Mouse (Mus musculus) heart, postnatal 0 days (tissue): ENCODE measurements around the gene Yap1.

Experiments
- CTCF ChIP-seq: IDR thresholded peaks from 2 replicates; pipeline ENCODE4 v1.5.1; 2016; ENCODE audit warnings: antibody characterized with exemption, control low read depth, low read depth
- EP300 ChIP-seq: IDR thresholded peaks from 2 replicates; pipeline ENCODE4 v1.6.1; 2016; ENCODE audit warnings: antibody characterized with exemption, low read depth

GRCm38 (mm10) chr9:7959301-7959700, 45.1 kb downstream of the Yap1 start:
- TF ChIP-seq EP300 (no peak), CTCF (no peak)
